Mouse (Mus musculus): ENCODE results near the gene Adat2. TPM values are rescaled to one million over a fixed set of nuclear protein-coding genes. Genes with fewer than 3 reads are reported as not detected.

Gene Adat2
- total and polyA plus RNA-seq, 3 experiments, result 10.4 to 20.6 (median 11.6) TPM

DNA sequence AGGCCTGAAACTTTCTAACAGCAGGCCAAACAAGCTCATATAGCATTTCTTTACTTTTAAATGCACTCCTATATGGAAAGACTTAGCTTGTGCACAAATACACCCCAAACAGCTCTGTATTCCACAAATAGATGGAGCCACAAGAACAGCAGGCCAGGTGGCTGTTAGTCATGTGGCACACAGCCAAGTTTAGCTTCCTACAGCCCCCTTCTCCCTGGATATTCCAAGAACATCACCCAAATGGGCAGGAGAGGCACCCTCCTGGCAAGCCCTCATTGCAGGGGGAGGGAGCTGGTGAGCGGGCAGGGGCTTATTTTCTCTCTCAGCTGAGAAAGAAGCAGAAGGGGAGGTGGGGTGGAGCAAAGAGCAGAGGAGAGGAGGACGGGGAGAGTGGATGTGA is 48.2 kb downstream of the Adat2 start:
- Histone ChIP-seq H3K36me3 (replicated peaks in 1 of 2; ENCODE audit: control insufficient read depth in 1 of 2, insufficient read depth in 1 of 2, low read length in 1 of 2) (no peaks in the 10 kb centered on the region), H3K27ac (ENCODE audit: insufficient read depth, low read depth) (no peak overlapping the region), H3K9me3 (replicated peaks; ENCODE audit: low read length) (peaks cover 2% of the 10 kb centered on the region), H3K79me2 (replicated peaks; ENCODE audit: control insufficient read depth, extremely low read depth, insufficient read depth, poor library complexity, severe bottlenecking) (no peaks in the 10 kb centered on the region), H3K4me3 (replicated peaks in 1 of 3; ENCODE audit: low read depth in 2 of 3, low read length in 2 of 3, poor library complexity in 1 of 3) (no peak overlapping the region), H3K9ac (ENCODE audit: insufficient read depth, low read depth) (no peak overlapping the region), H3K27me3 (replicated peaks) (no peaks in the 10 kb centered on the region), H3K4me1 (ENCODE audit: control insufficient read depth in 1 of 2, insufficient read depth in 2 of 2) (no peaks in the 10 kb centered on the region), H3K4me2 (ENCODE audit: insufficient read depth, low read depth, poor library complexity, severe bottlenecking) (no peak overlapping the region)
- TF ChIP-seq ZKSCAN1 (IDR thresholded peaks at IDR 0.05; ENCODE audit: borderline replicate concordance, low read depth, low read length) (no peak), POLR2A (IDR thresholded peaks at IDR 0.05; ENCODE audit: low read depth, low read length) (no peak), POLR2AphosphoS2 (IDR thresholded peaks at IDR 0.05; ENCODE audit: low read depth, low read length) (no peak), MEF2A (IDR thresholded peaks at IDR 0.05; ENCODE audit: borderline replicate concordance, low read depth, low read length) (no peak), HCFC1 (IDR thresholded peaks at IDR 0.05; ENCODE audit: low read depth, low read length) (no peak), MYC (IDR thresholded peaks at IDR 0.05; ENCODE audit: low read depth, low read length) (no peak), RAD21 (IDR thresholded peaks at IDR 0.05; ENCODE audit: low read depth, low read length) (no peak), ELF1 (IDR thresholded peaks at IDR 0.05; ENCODE audit: low read depth, low read length) (no peak), USF2 (conservative IDR thresholded peaks at IDR 0.05; ENCODE audit: low read depth, low read length) (no peak), MAFK (IDR thresholded peaks at IDR 0.05; ENCODE audit: insufficient replicate concordance, low read length) (no peak), ZNF384 (IDR thresholded peaks at IDR 0.05; ENCODE audit: low read depth, low read length) (no peak), MAZ (IDR thresholded peaks at IDR 0.05; ENCODE audit: low read depth, low read length) (no peak), SMC3 (IDR thresholded peaks at IDR 0.05; ENCODE audit: low read depth, low read length) (no peak), ZMIZ1 (IDR thresholded peaks at IDR 0.05; ENCODE audit: low read depth, low read length) (no peak), SIN3A (IDR thresholded peaks at IDR 0.05; ENCODE audit: low read length) (no peak)
- in situ Hi-C loops (cut with MboI; ENCODE audit: low pct_ligation_motif_present, low pct_unique_long_range_greater_than_20kb, low sequenced_read_pairs) (no loop called here), dilution Hi-C loops (cut with MboI; ENCODE audit: extremely low pct_ligation_motif_present, extremely low pct_unique_long_range_greater_than_20kb, low sequenced_read_pairs) (no loop called here)
- DNase-seq (ENCODE audit: extremely low read depth), result no peak

Other genes starting within 250 kb of the Adat2 start
- gene Phactr2, start 78.5 kb upstream of the Adat2 start, total RNA-seq (2012; rRNA removed), result 0.08 TPM in 2 replicates
- gene Phactr2, start 78.5 kb upstream of the Adat2 start, total RNA-seq (2014; rRNA removed), result 0.18 and 0.31 TPM in 2 replicates
- gene Phactr2, start 78.5 kb upstream of the Adat2 start, polyA plus RNA-seq (2012; ENCODE audit: insufficient read length, low read depth), result 0.49 and 0.89 TPM in 2 replicates
- 23.3 and 28.2 TPM in 2 replicates for gene Fuca2, start 53.4 kb upstream of the Adat2 start, total RNA-seq (2012; rRNA removed)
- gene Fuca2, start 53.4 kb upstream of the Adat2 start, total RNA-seq (2014; rRNA removed), result 36.4 and 37.5 TPM in 2 replicates
- 42.2 and 48.5 TPM in 2 replicates for gene Fuca2, start 53.4 kb upstream of the Adat2 start, polyA plus RNA-seq (2012; ENCODE audit: insufficient read length, low read depth)
- 13.9 and 14.6 TPM in 2 replicates for gene Pex3, start 248 bp downstream of the Adat2 start, total RNA-seq (2012; rRNA removed)
- gene Pex3, start 248 bp downstream of the Adat2 start, total RNA-seq (2014; rRNA removed), result 34.9 and 37.7 TPM in 2 replicates
- 23.3 and 24.9 TPM in 2 replicates for gene Pex3, start 248 bp downstream of the Adat2 start, polyA plus RNA-seq (2012; ENCODE audit: insufficient read length, low read depth)